Mouse (Mus musculus) stomach, embryonic 15.5 days (tissue): ENCODE measurements at regions not wholly inside any gene's neighbourhood (a gene's known extent, or its start where the extent isn't known, plus 50 kb on each side); places are given as distances from the start of the nearest gene placed in this dataset.
A peak's percentile ranks its signal among the peaks of the same experiment; 100 is the strongest.

Source experiments
- ATAC-seq: fragments of 200-750 bp; cut with Nextera tagmentation; 2 replicates; pipeline ENCODE4 v1.8.0; 2017; ENCODE audit warnings: low read depth, moderate number of reproducible peaks, moderate TSS enrichment; ENCODE audit not compliant: insufficient read depth, low FRiP score
- H3K27ac ChIP-seq: fragments of 300-500 bp; sonication (generic); 2 replicates; pipeline ENCODE4 v1.5.1; 2015; ENCODE audit warnings: mild to moderate bottlenecking, inconsistent platforms
- H3K27me3 ChIP-seq: fragments of 300-500 bp; sonication (generic); replicated peaks from 2 replicates; pipeline ENCODE4 v1.6.1; 2015; ENCODE audit warnings: inconsistent platforms
- H3K36me3 ChIP-seq: fragments of 300-500 bp; sonication (generic); 2 replicates; pipeline ENCODE4 v1.6.1; 2015; ENCODE audit warnings: inconsistent platforms
- H3K4me1 ChIP-seq: fragments of 300-500 bp; sonication (generic); 2 replicates; pipeline ENCODE4 v1.6.1; 2015; ENCODE audit warnings: inconsistent platforms
- H3K4me2 ChIP-seq: fragments of 300-500 bp; sonication (generic); 2 replicates; pipeline ENCODE4 v1.6.1; 2015; ENCODE audit warnings: mild to moderate bottlenecking, inconsistent platforms
- H3K4me3 ChIP-seq: fragments of 300-500 bp; sonication (generic); replicated peaks from 2 replicates; pipeline ENCODE4 v1.5.1; 2015; ENCODE audit warnings: inconsistent platforms
- H3K9ac ChIP-seq: fragments of 300-500 bp; sonication (generic); 2 replicates; pipeline ENCODE4 v1.6.1; 2015; ENCODE audit warnings: inconsistent platforms
- H3K9me3 ChIP-seq: fragments of 300-500 bp; sonication (generic); 2 replicates; pipeline ENCODE4 v1.6.1; 2016; ENCODE audit warnings: inconsistent platforms
- WGBS: fragments of 180-500 bp; shearing (Covaris S2); methylation state at CpG from one replicate; pipeline ENCODE4 v1.1.7; 2015; 5-methylcytosine and 5-hydroxymethylcytosine counted together

DNA sequence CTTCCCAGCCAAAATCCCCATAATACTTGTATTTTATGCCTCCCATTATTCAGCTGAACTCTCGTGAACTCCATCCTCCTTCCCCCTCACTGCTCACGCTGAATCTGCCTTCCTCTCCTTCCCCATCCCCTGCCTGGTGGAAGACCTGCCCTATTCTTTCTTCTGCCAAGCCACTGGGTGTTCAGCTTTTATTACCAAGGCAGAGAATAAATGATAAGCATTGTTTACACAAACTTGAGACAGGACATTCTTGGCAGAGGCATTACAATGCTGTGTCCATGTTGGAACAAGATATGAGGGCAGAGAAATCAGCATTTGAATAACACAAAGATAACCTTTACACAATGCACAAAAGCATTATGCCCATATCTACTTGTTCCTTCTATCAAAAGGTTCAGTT, 80.2 kb downstream of the Dhrs2 start:
- Histone ChIP-seq H3K9me3 (no peaks in the 10 kb centered on the region), H3K36me3 (no peaks in the 10 kb centered on the region), H3K4me2 (no peak overlapping the region), H3K4me1 (no peaks in the 10 kb centered on the region), H3K27me3 (no peaks in the 10 kb centered on the region), H3K4me3 (no peak overlapping the region), H3K9ac (no peak overlapping the region), H3K27ac (no peak overlapping the region)
- ATAC-seq = no peak
- 42% methylated on average over 2 of the region's 2 CpGs for WGBS

DNA sequence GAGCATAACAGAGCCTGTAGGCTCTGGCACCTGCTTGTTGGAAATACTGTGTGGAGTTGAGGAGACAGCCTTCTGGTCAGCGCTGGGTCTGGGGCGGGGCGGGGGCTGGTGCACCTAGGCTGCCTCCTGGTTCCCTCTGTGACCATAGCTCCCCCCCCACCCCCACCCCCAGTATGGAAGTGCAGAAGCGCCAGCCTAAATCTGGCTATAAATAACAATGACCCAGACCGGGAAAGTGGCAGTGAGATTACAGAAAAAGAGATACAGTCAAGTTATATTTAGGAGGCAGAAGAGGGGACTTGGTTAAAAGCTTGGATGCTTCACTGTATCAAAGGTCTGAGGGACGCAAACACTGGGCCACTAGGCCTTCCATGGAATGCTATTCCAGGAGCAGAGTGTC, 91.8 kb downstream of the Dhrs2 start:
- no peak for ATAC-seq
- Histone ChIP-seq H3K27me3 (no peaks in the 10 kb centered on the region), H3K36me3 (no peaks in the 10 kb centered on the region), H3K9me3 (no peaks in the 10 kb centered on the region), H3K27ac (no peak overlapping the region), H3K9ac (no peak overlapping the region), H3K4me3 (no peak overlapping the region), H3K4me2 (no peak overlapping the region), H3K4me1 (no peaks in the 10 kb centered on the region)
- 79% methylated on average over 6 of the region's 6 CpGs for WGBS

DNA sequence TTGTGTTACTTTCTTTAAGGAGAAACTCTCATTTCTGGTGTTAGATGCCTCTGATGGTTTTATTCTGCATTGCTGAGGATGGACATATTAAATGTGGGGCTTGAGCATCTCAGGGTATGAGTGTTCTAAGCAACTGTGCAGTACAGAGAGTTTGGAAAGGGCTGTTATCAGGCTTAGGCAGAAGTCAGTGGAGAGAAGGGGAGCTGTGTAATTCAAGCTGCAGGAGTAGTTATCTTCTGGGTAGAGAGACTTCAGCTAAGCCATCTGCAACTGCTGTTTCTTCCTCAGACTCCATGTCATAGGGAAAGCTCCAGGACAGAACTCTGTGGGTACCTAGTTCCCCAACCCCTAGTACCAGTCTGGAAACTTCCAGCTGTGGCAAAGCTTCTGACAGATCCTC, 102.1 kb downstream of the Dhrs2 start:
- no peaks in the 10 kb centered on the region for H3K9me3 ChIP-seq
- no peaks in the 10 kb centered on the region for H3K4me1 ChIP-seq
- no peak overlapping the region for H3K9ac ChIP-seq
- H3K36me3 ChIP-seq = no peaks in the 10 kb centered on the region
- no peak overlapping the region for H3K4me3 ChIP-seq
- no peak overlapping the region for H3K27ac ChIP-seq
- ATAC-seq = 0 out of 2 replicates have a peak, but pooled peaks have one; percentile 43
- no peak overlapping the region for H3K4me2 ChIP-seq
- H3K27me3 ChIP-seq = no peaks in the 10 kb centered on the region

DNA sequence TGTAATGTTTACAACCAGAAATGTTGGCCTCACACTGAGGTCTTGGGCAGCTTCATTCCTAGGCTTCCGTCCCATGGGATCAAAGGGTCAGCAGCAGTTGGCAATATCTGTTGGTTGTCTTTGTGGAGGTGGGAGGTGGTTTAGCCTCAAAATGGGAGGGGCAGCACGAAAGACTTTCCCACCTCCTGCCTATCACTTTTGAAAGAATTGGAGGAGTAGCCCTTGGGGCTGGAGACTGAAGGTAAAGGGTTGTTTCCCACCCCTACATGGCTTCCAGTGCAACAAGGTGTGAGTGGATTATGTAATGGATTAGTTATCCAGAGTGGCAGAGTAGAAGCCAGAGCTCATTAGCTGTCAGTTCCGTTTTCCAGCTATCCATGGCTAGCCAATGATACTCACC, 102.5 kb downstream of the Dhrs2 start:
- H3K4me2 ChIP-seq = no peak overlapping the region
- H3K4me1 ChIP-seq = no peaks in the 10 kb centered on the region
- ATAC-seq = no peak
- no peaks in the 10 kb centered on the region for H3K9me3 ChIP-seq
- no peak overlapping the region for H3K4me3 ChIP-seq
- no peak overlapping the region for H3K9ac ChIP-seq
- no peaks in the 10 kb centered on the region for H3K36me3 ChIP-seq
- no peaks in the 10 kb centered on the region for H3K27me3 ChIP-seq
- H3K27ac ChIP-seq = no peak overlapping the region
- 52% methylated on average over 3 of the region's 3 CpGs for WGBS

- Histone ChIP-seq H3K4me2 (no peak overlapping the region), H3K9me3 (no peaks in the 10 kb centered on the region), H3K27me3 (no peaks in the 10 kb centered on the region), H3K36me3 (no peaks in the 10 kb centered on the region), H3K4me1 (no peaks in the 10 kb centered on the region), H3K9ac (no peak overlapping the region), H3K27ac (no peak overlapping the region), H3K4me3 (no peak overlapping the region)
- WGBS = 24% methylated on average over 3 of the region's 3 CpGs
- peak; percentile 71 for ATAC-seq
Observed at GRCm38 (mm10) chr14:55333812-55334211, 112.0 kb downstream of the Dhrs2 start.

DNA sequence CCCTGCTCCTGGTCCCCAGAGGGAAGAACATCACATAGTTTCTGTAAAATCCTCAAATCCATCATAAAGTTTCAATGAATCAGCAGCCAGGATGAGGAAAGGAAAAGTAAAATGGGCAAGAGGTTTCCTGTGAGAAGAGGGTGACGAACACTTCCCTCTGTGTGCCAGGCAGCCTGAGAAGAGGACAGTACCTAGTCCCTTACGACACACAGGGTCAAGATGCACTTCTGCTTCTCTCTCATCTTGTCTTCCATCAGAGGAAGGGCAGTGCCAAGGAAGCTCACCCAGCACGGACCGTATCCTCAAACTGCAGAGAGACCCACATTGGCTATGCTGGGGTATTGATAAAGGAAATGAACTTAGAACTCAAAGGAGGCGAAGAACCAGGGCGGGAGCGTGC, 112.5 kb downstream of the Dhrs2 start:
- Histone ChIP-seq H3K27me3 (no peaks in the 10 kb centered on the region), H3K9me3 (no peaks in the 10 kb centered on the region), H3K27ac (no peak overlapping the region), H3K4me2 (no peak overlapping the region), H3K4me3 (no peak overlapping the region), H3K9ac (no peak overlapping the region), H3K4me1 (no peaks in the 10 kb centered on the region), H3K36me3 (no peaks in the 10 kb centered on the region)
- no peak for ATAC-seq
- 89% methylated on average over 7 of the region's 7 CpGs for WGBS

DNA sequence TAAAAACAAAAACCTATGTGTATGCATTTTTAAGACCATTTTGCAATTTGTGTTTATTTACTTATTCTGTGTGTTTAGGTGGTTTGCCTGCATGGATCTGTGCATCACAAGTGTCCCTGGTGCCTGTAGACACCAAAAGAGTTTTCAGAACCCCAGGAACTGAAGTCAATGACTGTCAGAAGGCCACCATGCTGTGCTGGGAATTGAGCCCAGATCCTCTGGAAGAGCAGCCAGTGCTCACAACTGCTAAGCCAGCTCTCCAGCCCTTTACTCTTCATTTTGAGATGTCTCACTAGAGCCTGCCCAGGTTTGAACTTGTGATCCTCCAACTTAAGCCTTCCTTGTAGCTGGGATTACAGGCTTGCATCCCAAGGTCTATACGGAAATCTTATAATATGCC, 113.8 kb downstream of the Dhrs2 start:
- WGBS = 91% methylated on average over 1 of the region's 1 CpGs
- Histone ChIP-seq H3K9ac (no peak overlapping the region), H3K27ac (no peak overlapping the region), H3K4me2 (no peak overlapping the region), H3K27me3 (no peaks in the 10 kb centered on the region), H3K36me3 (no peaks in the 10 kb centered on the region), H3K4me1 (no peaks in the 10 kb centered on the region), H3K9me3 (no peaks in the 10 kb centered on the region), H3K4me3 (no peak overlapping the region)
- ATAC-seq = no peak

- H3K27ac ChIP-seq = no peak overlapping the region
- no peaks in the 10 kb centered on the region for H3K27me3 ChIP-seq
- no peaks in the 10 kb centered on the region for H3K9me3 ChIP-seq
- no peaks in the 10 kb centered on the region for H3K4me1 ChIP-seq
- H3K4me3 ChIP-seq = no peak overlapping the region
- ATAC-seq = no peak
- WGBS = 34% methylated on average over 5 of the region's 5 CpGs
- no peak overlapping the region for H3K9ac ChIP-seq
- no peak overlapping the region for H3K4me2 ChIP-seq
- H3K36me3 ChIP-seq = no peaks in the 10 kb centered on the region
Observed at GRCm38 (mm10) chr14:55336451-55337195, 114.8 kb downstream of the Dhrs2 start.

GRCm38 (mm10) chr14:55338010-55338409, 116.2 kb downstream of the Dhrs2 start:
- Histone ChIP-seq H3K9me3 (no peaks in the 10 kb centered on the region), H3K27me3 (no peaks in the 10 kb centered on the region), H3K4me2 (no peak overlapping the region), H3K4me3 (no peak overlapping the region), H3K27ac (no peak overlapping the region), H3K4me1 (no peaks in the 10 kb centered on the region), H3K36me3 (no peaks in the 10 kb centered on the region), H3K9ac (no peak overlapping the region)
- ATAC-seq = no peak
- 57% methylated on average over 9 of the region's 9 CpGs for WGBS

DNA sequence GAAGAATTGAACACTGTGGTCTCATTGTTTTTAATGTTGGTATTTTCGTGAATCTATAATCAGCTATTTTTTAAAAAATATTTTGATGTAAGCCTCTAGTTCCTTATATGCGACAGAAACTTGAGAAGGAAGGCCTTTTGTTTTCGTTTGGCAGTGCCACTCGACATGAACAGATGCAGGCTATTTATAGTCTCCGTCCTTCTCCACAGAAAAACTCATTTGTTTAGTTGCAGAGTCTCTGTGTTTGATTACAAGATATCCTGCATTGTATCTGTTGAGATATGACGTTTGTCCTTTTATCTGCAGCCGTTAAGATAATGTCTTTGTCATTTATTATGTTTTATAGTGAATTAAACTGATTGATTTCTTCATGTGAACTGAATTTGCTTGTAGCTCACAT, 116.7 kb downstream of the Dhrs2 start:
- no peak overlapping the region for H3K4me2 ChIP-seq
- ATAC-seq = no peak
- no peak overlapping the region for H3K4me3 ChIP-seq
- H3K27ac ChIP-seq = no peak overlapping the region
- 35% methylated on average over 7 of the region's 7 CpGs for WGBS
- H3K27me3 ChIP-seq = no peaks in the 10 kb centered on the region
- no peaks in the 10 kb centered on the region for H3K9me3 ChIP-seq
- no peak overlapping the region for H3K9ac ChIP-seq
- H3K36me3 ChIP-seq = no peaks in the 10 kb centered on the region
- H3K4me1 ChIP-seq = no peaks in the 10 kb centered on the region

- Histone ChIP-seq H3K4me1 (no peaks in the 10 kb centered on the region), H3K4me2 (no peak overlapping the region), H3K4me3 (no peak overlapping the region), H3K36me3 (no peaks in the 10 kb centered on the region), H3K9me3 (no peaks in the 10 kb centered on the region), H3K9ac (no peak overlapping the region), H3K27ac (no peak overlapping the region), H3K27me3 (no peaks in the 10 kb centered on the region)
- 49% methylated on average over 9 of the region's 9 CpGs for WGBS
- ATAC-seq = no peak
Observed at GRCm38 (mm10) chr14:55339036-55339614, 117.3 kb downstream of the Dhrs2 start.

DNA sequence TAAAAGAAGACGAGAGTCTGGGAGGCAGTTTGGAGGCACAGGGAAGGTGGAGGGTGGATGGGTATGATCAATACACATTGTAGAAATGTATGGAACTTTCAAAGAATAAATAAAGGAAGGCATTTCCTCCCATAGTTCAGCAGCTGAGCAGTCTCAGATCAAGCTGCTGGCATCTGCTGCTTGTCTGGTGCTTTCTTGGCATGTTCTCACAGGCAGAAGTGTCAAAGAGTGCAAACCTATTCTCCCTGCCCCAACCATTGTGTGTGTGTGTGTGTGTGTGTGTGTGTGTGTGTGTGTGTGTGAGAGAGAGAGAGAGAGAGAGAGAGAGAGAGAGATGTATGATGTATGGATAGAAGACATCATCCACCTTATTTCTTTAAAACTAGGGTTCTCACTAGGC, 121.5 kb downstream of the Dhrs2 start:
- Histone ChIP-seq H3K4me1 (no peaks in the 10 kb centered on the region), H3K36me3 (no peaks in the 10 kb centered on the region), H3K9ac (no peak overlapping the region), H3K27me3 (no peaks in the 10 kb centered on the region), H3K27ac (no peak overlapping the region), H3K9me3 (no peaks in the 10 kb centered on the region), H3K4me3 (no peak overlapping the region), H3K4me2 (no peak overlapping the region)
- no peak for ATAC-seq
- WGBS = 23% methylated on average over 1 of the region's 1 CpGs

GRCm38 (mm10) chr14:55343914-55344313, 122.1 kb downstream of the Dhrs2 start:
- H3K27ac ChIP-seq = no peak overlapping the region
- H3K4me1 ChIP-seq = no peaks in the 10 kb centered on the region
- H3K9me3 ChIP-seq = no peaks in the 10 kb centered on the region
- H3K27me3 ChIP-seq = no peaks in the 10 kb centered on the region
- H3K9ac ChIP-seq = no peak overlapping the region
- ATAC-seq = no peak
- H3K4me2 ChIP-seq = no peak overlapping the region
- 71% methylated on average over 5 of the region's 5 CpGs for WGBS
- no peak overlapping the region for H3K4me3 ChIP-seq
- no peaks in the 10 kb centered on the region for H3K36me3 ChIP-seq
